Mouse (Mus musculus) olfactory bulb, adult 2 months (tissue): ENCODE data around the gene Tmem54.

Experiments used
- CTCF ChIP-seq: fragments of 200-500 bp; IDR thresholded peaks from 2 replicates; pipeline ENCODE4 v1.5.1; 2012; ENCODE audit warnings: low read depth, mild to moderate bottlenecking, low read length, moderate library complexity; ENCODE audit not compliant: insufficient read depth
- POLR2A ChIP-seq: fragments of 200-500 bp; IDR thresholded peaks from 2 replicates; pipeline ENCODE4 v1.6.1; 2012; ENCODE audit warnings: mild to moderate bottlenecking, low read depth, low read length, moderate library complexity; ENCODE audit not compliant: insufficient read depth

GRCm38 (mm10) chr4:129139642-129140041, 34.3 kb downstream of the Tmem54 start:
- TF ChIP-seq POLR2A (no peak), CTCF (no peak)
